Mouse (Mus musculus) monocyte, adult 2 months (primary cell): ENCODE measurements around the gene Adra1b.

Experiments used
- DNase-seq, 2 experiments: peaks; one replicate each; pipeline ENCODE4 v3.0.0; 2022; ENCODE audit warnings: low spot score in 2 of 2, low read depth in 1 of 2

The Adra1b gene

GRCm38 (mm10) chr11:43901051-43901654 is at the start of gene Adra1b:
Gene Adra1b, minus strand, starts transcription at chr11:43901210.
- DNase-seq = no peak

DNA sequence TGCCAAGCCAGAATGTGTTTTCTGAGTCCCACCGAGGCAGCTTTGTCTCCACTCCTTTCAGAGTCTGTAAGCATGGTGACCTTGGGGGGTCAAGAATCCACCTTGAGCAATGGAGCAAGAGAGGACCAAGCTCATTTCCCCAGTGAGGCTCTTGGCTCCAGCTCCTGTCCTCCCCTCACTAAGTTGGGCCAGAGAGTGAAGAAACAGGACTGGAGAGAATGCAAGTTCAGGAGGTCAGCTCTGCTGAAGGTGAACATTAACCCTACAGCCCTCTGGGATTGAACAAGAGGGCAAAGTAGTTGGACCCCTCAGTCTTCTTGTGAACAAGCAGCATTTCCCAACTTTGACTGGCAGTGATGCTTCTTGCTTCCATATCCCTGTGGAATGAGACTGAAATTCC is 49.3 kb upstream of the Adra1b start:
- DNase-seq = no peak

GRCm38 (mm10) chr11:43943781-43944180 is 42.8 kb upstream of the Adra1b start:
- no peak for DNase-seq

DNA sequence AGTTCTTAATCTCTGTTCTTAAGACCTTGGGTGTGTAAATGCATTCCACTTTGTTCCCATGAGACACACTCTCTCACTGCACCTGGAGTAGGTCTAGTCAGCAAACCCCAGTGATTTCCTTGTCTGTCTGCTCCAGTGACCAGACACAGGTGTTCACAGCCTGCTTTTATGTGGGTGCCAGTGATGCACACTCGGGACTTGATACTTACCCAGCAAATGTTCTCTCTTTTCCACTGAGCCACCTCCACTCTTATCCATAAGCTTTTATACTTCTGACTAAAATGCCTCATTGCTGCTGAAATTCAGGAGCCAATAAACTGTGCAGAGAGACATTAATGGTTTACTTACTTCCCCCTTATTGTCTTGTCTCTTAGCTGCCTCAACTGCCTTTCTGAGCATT is 42.2 kb upstream of the Adra1b start:
- no peak for DNase-seq

GRCm38 (mm10) chr11:43940501-43941202 is 39.6 kb upstream of the Adra1b start:
- DNase-seq = no peak

- DNase-seq = no peak
Observed at GRCm38 (mm10) chr11:43936023-43936422, 35.0 kb upstream of the Adra1b start.

GRCm38 (mm10) chr11:43933480-43933879 is 32.5 kb upstream of the Adra1b start:
- no peak for DNase-seq

DNA sequence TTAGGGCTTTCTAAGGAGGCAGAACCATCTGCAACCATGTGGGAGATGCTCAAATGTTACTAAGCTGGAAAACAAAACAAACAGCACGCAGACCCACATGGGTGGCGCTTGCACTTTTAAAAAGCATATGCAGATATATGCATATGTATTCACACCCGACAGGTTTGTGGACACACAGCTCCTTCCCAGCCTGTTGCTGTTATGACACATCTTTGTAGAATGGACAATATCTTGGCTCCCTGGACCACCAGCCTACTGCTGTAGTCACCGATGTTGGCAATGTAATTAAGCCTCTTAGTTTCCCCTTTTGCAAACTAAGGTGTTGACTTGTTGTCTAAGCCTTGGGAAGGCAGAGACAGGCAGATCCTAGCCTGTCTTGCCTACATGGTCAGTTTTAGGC is 32.0 kb upstream of the Adra1b start:
- DNase-seq = no peak

DNA sequence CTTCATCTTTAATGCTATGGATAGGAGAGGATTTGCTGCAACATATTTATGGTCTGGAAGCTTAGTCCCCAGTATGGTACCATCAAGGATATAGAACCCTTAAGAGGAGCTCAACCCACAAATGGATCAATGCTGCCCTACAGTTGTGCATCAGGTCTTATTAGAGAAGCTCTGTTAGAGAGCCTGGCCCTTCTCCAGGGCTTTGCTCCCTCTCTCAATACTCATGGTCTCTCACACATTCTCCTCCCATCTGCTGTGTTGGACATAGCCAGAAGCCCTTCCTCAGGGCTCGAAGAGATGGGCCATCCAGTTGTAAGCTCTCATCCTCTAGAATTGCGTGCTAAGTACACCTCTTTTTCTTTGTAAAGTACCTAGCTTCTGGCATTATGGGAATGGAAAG is 29.2 kb upstream of the Adra1b start:
- no peak for DNase-seq

GRCm38 (mm10) chr11:43929706-43930105 is 28.7 kb upstream of the Adra1b start:
- DNase-seq = no peak

DNA sequence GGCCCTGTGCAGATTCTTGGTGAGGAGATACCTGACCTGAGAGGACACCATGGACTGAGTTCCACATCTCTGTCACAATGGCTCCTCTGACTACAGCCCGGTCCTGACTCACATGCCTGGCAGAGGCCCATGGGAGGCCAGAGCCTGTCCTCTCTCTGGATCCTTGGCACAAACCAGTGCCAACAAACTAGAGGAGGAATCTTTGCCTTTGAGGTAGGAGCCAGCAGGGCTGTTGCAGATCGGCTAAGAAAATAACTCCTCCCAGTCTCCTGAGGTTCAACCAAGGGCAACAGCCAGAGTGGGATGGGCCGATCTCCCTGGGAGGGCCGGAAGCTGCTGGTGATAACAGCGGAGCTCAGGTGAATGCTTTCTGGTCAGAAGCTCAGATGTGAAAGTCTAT is 28.2 kb upstream of the Adra1b start:
- no peak for DNase-seq

GRCm38 (mm10) chr11:43927133-43927815 is 26.3 kb upstream of the Adra1b start:
- DNase-seq = no peak

DNA sequence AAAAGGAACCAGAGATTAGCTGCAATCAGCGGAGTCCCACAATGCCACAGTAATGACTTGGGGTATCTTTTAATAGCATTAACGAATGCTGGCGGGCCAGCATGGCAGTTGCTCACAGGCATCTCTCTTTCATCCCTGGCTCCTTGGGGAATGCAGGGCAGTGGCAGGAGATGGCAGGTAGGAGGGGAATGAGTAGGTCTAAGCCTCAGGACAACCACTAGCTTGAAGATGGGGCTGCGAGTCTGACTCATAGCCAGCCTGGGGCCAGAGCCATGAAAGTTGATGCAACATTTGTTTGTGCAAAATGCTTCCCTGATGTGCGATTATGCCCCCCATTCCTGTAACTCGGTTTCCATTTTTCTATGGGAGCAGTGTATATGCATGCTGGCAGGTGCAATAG is 25.2 kb upstream of the Adra1b start:
- DNase-seq = no peak

GRCm38 (mm10) chr11:43925584-43925983 is 24.6 kb upstream of the Adra1b start:
- no peak for DNase-seq

DNA sequence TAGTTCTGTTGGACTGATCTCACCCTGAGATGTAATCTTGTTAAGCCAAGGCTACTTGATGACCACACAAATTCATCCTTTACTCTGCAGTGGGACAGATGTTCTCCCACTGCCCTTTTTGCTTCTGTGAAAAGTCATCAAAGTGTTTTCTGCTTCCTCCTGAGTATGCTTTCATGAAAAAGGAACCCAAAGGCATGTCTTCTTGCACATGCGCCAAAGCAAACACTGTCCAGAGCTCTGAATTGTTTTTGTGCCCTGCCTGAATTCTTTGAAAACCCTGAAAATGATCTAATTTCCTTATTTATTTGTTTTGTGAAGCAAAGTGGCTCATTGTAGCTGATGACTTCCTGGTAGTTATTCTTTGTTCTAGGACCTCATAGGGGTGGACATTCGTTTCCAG is 20.7 kb upstream of the Adra1b start:
- no peak for DNase-seq

DNA sequence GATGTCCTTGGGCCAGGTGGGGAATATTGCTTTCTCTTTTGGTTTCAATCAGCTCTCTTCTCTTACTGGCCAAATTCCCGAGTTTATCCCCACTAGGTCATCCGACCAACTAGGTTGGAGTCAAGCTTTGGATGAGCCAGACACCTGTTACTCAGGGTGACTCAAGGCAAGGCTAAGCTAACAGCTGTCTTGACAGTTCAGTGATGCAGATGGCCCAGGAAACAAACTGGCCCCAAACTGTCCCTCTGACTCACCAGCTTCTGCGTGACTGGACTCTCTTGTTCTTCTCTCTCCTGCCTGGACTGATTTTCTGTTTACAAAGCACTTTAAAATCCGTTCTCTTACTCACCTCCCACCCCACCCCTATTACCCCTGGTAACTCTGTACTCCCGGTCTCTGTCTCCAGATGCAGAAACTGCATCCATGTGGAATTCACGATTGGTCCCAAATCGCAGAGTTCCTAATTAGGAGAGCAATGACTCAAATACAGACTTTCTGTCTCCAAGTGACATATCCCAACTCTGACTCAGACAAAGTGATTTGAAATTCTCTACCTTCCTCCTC is 18.6 kb upstream of the Adra1b start:
- DNase-seq = no peak

DNA sequence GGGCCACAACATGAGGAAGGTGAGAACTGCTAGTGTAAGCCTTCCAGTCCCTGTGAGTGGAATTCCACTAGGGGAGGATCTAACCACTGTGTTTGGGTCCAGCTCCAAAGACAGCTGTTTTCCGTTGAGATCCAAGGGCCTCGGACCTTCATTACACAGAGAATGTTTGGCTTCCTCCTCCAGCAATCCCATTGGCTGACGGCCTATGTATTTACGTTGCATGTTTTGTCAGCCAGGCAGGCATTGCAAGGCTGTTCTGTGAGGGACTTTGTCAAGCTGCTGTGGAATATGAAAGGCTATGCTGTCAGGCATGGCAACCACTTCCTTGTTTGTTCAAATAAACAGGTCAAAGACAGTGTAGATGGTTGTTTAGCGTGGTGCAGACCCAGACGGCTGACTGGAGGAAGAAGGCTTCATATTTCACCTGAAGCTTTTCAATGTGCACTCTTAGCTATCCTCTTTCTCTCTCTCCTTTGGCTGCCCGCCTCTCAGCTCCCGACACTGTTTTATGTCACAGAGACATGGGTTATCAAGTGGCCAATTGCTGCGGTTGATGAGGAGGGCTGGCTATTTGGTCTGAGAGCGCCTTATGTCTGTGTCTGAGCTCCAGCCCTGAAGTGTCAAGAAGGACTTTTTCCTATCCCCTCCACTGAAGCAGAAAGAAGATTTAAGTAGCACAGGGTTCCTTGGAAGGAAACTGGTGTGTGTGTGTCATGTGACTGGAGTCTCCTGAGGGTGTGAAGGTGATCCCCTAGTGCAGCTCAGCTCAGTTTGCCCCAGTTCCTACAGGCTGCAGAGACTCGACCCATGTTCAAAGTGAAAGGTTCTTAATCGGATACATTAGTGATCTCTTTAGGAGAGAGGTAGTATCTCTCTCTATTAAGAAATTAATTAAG is 13.8 kb upstream of the Adra1b start:
- DNase-seq = no peak

DNA sequence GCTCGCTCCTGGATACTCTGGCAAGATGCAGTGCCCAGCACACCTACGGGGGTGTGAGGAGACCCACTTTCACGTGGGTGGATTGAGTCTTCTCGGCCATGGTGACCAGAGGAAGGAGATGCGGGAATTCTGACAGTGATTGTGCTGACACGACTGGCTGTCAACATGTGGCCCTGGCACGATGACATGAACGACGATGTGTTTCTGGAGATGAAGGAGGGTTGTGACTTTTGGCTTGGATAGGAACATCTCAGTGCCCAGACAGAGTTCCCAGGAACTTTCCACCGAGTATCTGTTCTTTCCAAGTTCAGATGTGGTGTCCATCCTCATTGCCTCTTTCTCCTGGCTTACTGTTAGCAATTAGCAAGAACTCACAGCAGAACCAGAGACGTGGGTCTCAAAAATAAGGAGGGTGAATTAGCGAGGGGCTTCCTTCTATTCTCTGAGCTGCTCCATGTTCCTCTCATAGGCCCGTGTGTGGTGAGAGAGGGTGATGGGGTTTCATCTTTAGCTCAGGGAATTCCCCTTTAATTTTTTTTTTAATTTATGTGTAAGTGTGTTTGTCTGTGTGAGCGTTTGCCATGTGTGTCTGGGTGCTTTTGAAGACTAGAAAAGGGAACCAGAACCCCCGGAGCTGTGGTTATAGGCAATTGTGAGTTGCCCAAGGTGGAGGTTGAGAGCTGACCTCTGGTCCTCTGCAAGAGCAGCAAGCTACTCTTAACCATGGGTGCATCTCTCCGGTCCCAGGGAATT is 11.3 kb upstream of the Adra1b start:
- no peak for DNase-seq

DNA sequence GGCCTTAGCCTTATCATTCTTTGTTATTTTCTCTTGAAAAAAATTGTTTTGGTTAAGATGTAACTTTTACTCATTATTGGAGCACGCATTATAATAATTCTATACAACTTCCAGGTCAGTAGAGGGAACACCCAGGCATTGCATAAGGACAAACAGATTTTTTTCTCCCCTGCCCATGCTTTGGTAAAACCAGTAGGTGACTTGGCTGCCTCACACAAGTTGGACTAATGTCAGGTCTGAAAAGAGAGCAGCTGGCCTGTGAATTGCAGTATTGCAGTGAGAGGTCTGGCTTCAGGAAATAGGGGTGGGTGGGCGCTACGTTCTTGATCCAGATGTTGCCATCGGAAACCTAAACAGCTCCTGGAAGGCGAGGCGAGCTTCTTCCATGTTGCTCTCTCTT is 10.6 kb upstream of the Adra1b start:
- DNase-seq = no peak

- no peak for DNase-seq
Observed at GRCm38 (mm10) chr11:43903351-43903750, 2.3 kb upstream of the Adra1b start.
